Mouse (Mus musculus): Measurements from ENCODE around the gene Zfp37. TPM values are rescaled to one million over a fixed set of nuclear protein-coding genes. Genes with fewer than 3 reads are reported as not detected.

Zfp37 gene
- polyA plus RNA-seq (2015; fragmentation: Nextera tagmentation; extraction: Ambion mirVana): 2.9 and 3.2 TPM in 2 replicates

DNA sequence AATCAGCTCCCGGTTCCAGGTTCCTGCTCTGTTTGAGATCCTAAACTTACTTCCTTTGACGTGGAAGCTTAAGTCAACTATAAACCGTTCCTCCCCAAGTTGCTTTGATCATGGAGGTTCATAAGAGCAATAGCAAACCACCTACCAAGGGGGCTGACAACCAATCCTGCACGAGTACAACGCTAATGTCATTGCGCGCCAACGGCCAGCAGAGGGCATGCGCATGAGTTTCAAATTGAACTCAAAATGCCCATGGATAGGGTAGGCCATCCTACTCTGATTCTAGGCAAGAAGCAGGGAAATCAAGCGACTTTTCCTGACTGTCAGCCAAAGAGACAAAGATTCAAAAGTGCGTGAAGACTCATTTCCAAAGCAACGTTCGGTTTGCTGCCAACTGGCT, at the start of gene Zfp37:
Zfp37 (minus strand) TSS at position 279 of the 400 bp plus-strand sequence.

DNA sequence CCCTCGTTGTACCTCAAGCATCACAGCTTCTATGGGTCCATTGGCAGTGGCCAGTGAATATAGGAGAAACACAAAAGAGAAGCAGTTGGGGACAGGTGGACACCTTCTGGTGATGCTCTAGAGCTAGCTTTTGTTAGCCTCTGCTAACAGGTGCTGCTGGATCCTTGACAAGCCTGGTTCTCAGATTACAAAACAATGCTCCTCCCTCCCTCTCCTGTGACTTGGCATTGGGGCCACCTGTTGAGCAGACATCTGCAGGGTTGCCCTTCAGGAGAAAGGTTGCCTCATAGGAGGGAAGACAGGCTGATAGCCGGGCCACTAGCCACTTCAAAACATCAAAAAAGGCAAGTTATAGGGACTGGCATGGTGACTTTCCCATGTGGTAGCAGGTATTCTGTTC, 31.4 kb upstream of the Zfp37 start, which contains the start of gene Slc31a2:
Slc31a2 (plus strand) TSS at position 287 of the 400 bp plus-strand sequence.

DNA sequence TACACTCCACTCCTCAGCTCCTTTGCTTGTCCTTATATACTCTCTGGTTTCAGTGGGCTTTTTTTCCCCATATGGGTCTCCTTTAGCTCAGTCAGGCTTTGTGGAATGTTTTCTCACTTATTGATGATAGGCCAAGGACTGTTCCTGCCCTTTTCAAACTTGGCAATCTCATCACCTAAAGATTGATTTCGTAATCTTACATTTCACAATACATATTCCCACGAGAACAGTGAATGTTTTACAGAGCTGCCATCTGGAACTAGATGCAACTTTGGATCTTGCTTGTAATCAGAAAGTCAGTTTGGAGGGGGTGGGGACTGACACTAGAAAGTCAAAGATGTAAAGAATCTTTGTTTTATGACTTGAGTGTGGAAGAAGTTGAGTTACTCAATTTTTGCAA, 80.0 kb downstream of the Zfp37 start, which contains the start of gene Mup21:
Mup21 (minus strand) TSS at position 53 of the 400 bp plus-strand sequence.

Other genes starting within 250 kb of the Zfp37 start
- gene Mup20, start 176.9 kb downstream of the Zfp37 start, polyA plus RNA-seq (2015; fragmentation: Nextera tagmentation; extraction: Ambion mirVana): not detected in 2 replicates
- gene Mup3, start 143.7 kb downstream of the Zfp37 start, polyA plus RNA-seq (2015; fragmentation: Nextera tagmentation; extraction: Ambion mirVana): not detected in 2 replicates
- not detected in 2 replicates for gene Mup21, start 80.2 kb downstream of the Zfp37 start, polyA plus RNA-seq (2015; fragmentation: Nextera tagmentation; extraction: Ambion mirVana)
- 16.9 and 20.4 TPM in 2 replicates for gene Slc31a2, start 31.5 kb upstream of the Zfp37 start, polyA plus RNA-seq (2015; fragmentation: Nextera tagmentation; extraction: Ambion mirVana)
- 12.3 and 14.4 TPM in 2 replicates for gene Fkbp15, start 129.5 kb upstream of the Zfp37 start, polyA plus RNA-seq (2015; fragmentation: Nextera tagmentation; extraction: Ambion mirVana)
- 17.1 and 20.6 TPM in 2 replicates for gene Slc31a1, start 129.7 kb upstream of the Zfp37 start, polyA plus RNA-seq (2015; fragmentation: Nextera tagmentation; extraction: Ambion mirVana)
- 79.4 and 92.8 TPM in 2 replicates for gene Cdc26, start 177.6 kb upstream of the Zfp37 start, polyA plus RNA-seq (2015; fragmentation: Nextera tagmentation; extraction: Ambion mirVana)
- 9.2 and 10.2 TPM in 2 replicates for gene Prpf4, start 177.8 kb upstream of the Zfp37 start, polyA plus RNA-seq (2015; fragmentation: Nextera tagmentation; extraction: Ambion mirVana)
- not detected in 2 replicates for gene Rnf183, start 204.2 kb upstream of the Zfp37 start, polyA plus RNA-seq (2015; fragmentation: Nextera tagmentation; extraction: Ambion mirVana)
- 0.84 and 0.87 TPM in 2 replicates for gene Wdr31, start 239.8 kb upstream of the Zfp37 start, polyA plus RNA-seq (2015; fragmentation: Nextera tagmentation; extraction: Ambion mirVana)
- gene Bspry, start 249.0 kb upstream of the Zfp37 start, polyA plus RNA-seq (2015; fragmentation: Nextera tagmentation; extraction: Ambion mirVana): 1.1 and 1.7 TPM in 2 replicates